Mouse (Mus musculus) neural tube, embryonic 11.5 days (tissue): ENCODE data around the gene Agt. TPM values are rescaled to one million over a fixed set of nuclear protein-coding genes. Genes with fewer than 3 reads are reported as not detected.

Experiments used
- ATAC-seq: fragments of 200-750 bp; cut with Nextera tagmentation; 2 replicates; pipeline ENCODE4 v1.8.0; 2017; ENCODE audit warnings: moderate number of reproducible peaks, mild to moderate bottlenecking, moderate TSS enrichment, moderate library complexity; ENCODE audit not compliant: insufficient read depth, low FRiP score, low TSS enrichment
- DNase-seq: peaks from one replicate; pipeline ENCODE4 v3.0.0-alpha.2; 2015; ENCODE audit warnings: low spot score
- H3K27ac ChIP-seq: fragments of 300-500 bp; sonication (generic); 2 replicates; pipeline ENCODE4 v1.5.1; 2014; ENCODE audit warnings: low read depth, mild to moderate bottlenecking, low read length
- H3K27me3 ChIP-seq: fragments of 300-500 bp; sonication (generic); 2 replicates; pipeline ENCODE4 v1.6.1; 2014; ENCODE audit warnings: mild to moderate bottlenecking, low read length, mixed read lengths; ENCODE audit not compliant: control insufficient read depth, insufficient read depth
- H3K36me3 ChIP-seq: fragments of 300-500 bp; sonication (generic); 2 replicates; pipeline ENCODE4 v1.6.1; 2014; ENCODE audit warnings: mild to moderate bottlenecking, low read length, moderate library complexity, mixed read lengths; ENCODE audit not compliant: control insufficient read depth, insufficient read depth
- H3K4me1 ChIP-seq: fragments of 300-500 bp; sonication (generic); 2 replicates; pipeline ENCODE4 v1.6.1; 2014; ENCODE audit warnings: low read length, mixed read lengths; ENCODE audit not compliant: control insufficient read depth, insufficient read depth
- H3K4me2 ChIP-seq: fragments of 300-500 bp; sonication (generic); 2 replicates; pipeline ENCODE4 v1.6.1; 2014; ENCODE audit warnings: low read depth, mild to moderate bottlenecking, moderate library complexity
- H3K4me3 ChIP-seq: fragments of 300-500 bp; sonication (generic); 2 replicates; pipeline ENCODE4 v1.5.1; 2014; ENCODE audit warnings: low read depth, low read length
- H3K9ac ChIP-seq: fragments of 300-500 bp; sonication (generic); 2 replicates; pipeline ENCODE4 v1.6.1; 2014; ENCODE audit warnings: mild to moderate bottlenecking, low read length
- H3K9me3 ChIP-seq: fragments of 300-500 bp; sonication (generic); 2 replicates; pipeline ENCODE4 v1.6.1; 2016; ENCODE audit warnings: low read length; ENCODE audit not compliant: control insufficient read depth
- WGBS: fragments of 180-500 bp; shearing (Covaris S2); extraction: QIAGEN DNeasy Blood & Tissue Kit; methylation state at CpG from one replicate; pipeline ENCODE4 v1.1.7; 2014; 5-methylcytosine and 5-hydroxymethylcytosine counted together
- polyA plus RNA-seq: library from polyadenylated mRNA; unstranded; fragments of >200 nt; fragmentation: Nextera tagmentation; extraction: Ambion mirVana; gene quantifications from 2 replicates; pipeline ENCODE4 v1.2.1, GENCODE M21; 2014

The Agt gene
- polyA plus RNA-seq, 1 experiment from 2014 or later, result 0.12 TPM

DNA sequence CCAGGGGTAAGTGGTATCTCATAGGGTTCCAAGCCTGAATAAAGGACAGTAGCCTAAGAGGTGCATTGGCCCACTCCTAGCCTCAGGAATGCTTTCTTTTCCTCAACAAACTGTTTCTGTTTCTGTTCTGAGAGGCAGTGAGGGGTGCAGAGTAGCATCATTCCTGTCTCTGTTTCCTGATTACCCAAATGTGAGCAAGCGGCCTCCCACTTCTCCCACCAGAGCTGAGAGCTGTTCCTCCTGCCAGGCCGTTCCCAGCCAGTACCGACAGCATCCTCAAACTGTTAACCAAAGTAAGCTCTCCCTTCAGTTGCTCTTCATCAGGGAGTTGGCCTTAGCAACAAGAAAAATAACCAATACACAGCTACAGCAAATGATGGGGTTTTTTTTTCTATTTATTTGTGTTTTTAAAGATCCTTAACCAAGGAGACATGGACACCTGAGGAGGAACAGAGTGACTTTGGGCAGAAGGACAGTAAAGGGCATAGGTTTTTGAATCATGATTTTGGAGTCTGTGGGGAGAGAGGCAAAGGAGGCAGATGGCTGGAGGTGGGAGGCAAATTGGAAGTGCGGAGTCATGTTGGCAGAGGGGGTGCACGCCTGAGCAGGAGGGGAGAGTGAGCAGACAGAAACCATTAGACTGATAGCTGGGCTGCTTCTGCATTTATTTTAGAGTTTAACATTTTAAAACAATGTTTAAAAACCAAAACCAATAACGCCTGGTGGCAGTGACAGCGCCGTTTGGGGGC is 61.8 kb downstream of the Agt start:
- ATAC-seq (no peak), DNase-seq (no peak)
- H3K27ac ChIP-seq, result no peak overlapping the region
- H3K4me3 ChIP-seq, result no peak overlapping the region
- no peaks in the 10 kb centered on the region for H3K4me1 ChIP-seq
- H3K9ac ChIP-seq, result no peak overlapping the region
- no peak overlapping the region for H3K4me2 ChIP-seq
- no peaks in the 10 kb centered on the region for H3K36me3 ChIP-seq
- no peaks in the 10 kb centered on the region for H3K27me3 ChIP-seq
- H3K9me3 ChIP-seq, result no peaks in the 10 kb centered on the region
- WGBS, result 76% methylated on average over 8 of the region's 8 CpGs

Other genes starting within 250 kb of the Agt start
- 4.9 and 6.1 TPM in 2 replicates for gene Pgbd5, start 130.0 kb downstream of the Agt start, polyA plus RNA-seq
- 37.9 and 42.6 TPM in 2 replicates for gene Cog2, start 48.9 kb downstream of the Agt start, polyA plus RNA-seq
- gene Capn9, start 6.4 kb upstream of the Agt start, polyA plus RNA-seq, result 0.09 TPM in 1 of 2 replicates, not detected in the other
- 33.0 and 34.3 TPM in 2 replicates for gene 2310022B05Rik, start 93.7 kb upstream of the Agt start, polyA plus RNA-seq
- gene Ttc13, start 152.3 kb upstream of the Agt start, polyA plus RNA-seq, result 57.7 and 61.2 TPM in 2 replicates
- gene Arv1, start 152.4 kb upstream of the Agt start, polyA plus RNA-seq, result 27.7 and 31.4 TPM in 2 replicates
- gene Fam89a, start 182.1 kb upstream of the Agt start, polyA plus RNA-seq, result 4.1 and 5.5 TPM in 2 replicates
- gene Trim67, start 223.4 kb upstream of the Agt start, polyA plus RNA-seq, result 7.1 and 7.5 TPM in 2 replicates